Mouse (Mus musculus): ENCODE results near the gene Gsn. TPM values are rescaled to one million over a fixed set of nuclear protein-coding genes. Genes with fewer than 3 reads are reported as not detected.

The Gsn gene
- polyA plus RNA-seq, 1 experiment from 2014 or later, result 129 TPM

- Histone ChIP-seq H3K4me1 (replicated peaks; ENCODE audit: control insufficient read depth, insufficient read depth, low read length) (peaks cover 6% of the 10 kb centered on the region; the same call in 1 of the 2 replicates), H3K27me3 (replicated peaks; ENCODE audit: control insufficient read depth, insufficient read depth, low read length) (no peaks in the 10 kb centered on the region), H3K9ac (ENCODE audit: low read depth, low read length) (no peak overlapping the region), H3K9me3 (ENCODE audit: control insufficient read depth) (no peaks in the 10 kb centered on the region), H3K4me3 (ENCODE audit: low read depth, low read length) (no peak overlapping the region), H3K36me3 (ENCODE audit: control insufficient read depth, insufficient read depth) (no peaks in the 10 kb centered on the region), H3K27ac (ENCODE audit: low read depth, low read length) (peak overlapping the region; percentile 71), H3K4me2 (replicated peaks; ENCODE audit: low read depth) (peak overlapping the region; percentile 10; the same call in 1 of the 2 replicates)
- TF ChIP-seq CTCF (IDR thresholded peaks at IDR 0.05; ENCODE audit: low read depth), result no peak
- ATAC-seq, result no peak
- WGBS, result 15% methylated on average over 1 of the region's 1 CpGs
Observed at GRCm38 (mm10) chr2:35338036-35338435, 81.9 kb downstream of the Gsn start.

- Histone ChIP-seq H3K4me2 (replicated peaks; ENCODE audit: low read depth) (no peak overlapping the region; the same call in 1 of the 2 replicates), H3K4me3 (ENCODE audit: low read depth, low read length) (no peak overlapping the region), H3K9me3 (ENCODE audit: control insufficient read depth) (no peaks in the 10 kb centered on the region), H3K27ac (ENCODE audit: low read depth, low read length) (peak overlapping the region; percentile 71), H3K27me3 (replicated peaks; ENCODE audit: control insufficient read depth, insufficient read depth, low read length) (no peaks in the 10 kb centered on the region), H3K36me3 (ENCODE audit: control insufficient read depth, insufficient read depth) (no peaks in the 10 kb centered on the region), H3K9ac (ENCODE audit: low read depth, low read length) (no peak overlapping the region), H3K4me1 (replicated peaks; ENCODE audit: control insufficient read depth, insufficient read depth, low read length) (peaks cover 5% of the 10 kb centered on the region; the same call in 1 of the 2 replicates)
- 27% methylated on average over 6 of the region's 6 CpGs for WGBS
- no peak for TF ChIP-seq CTCF (IDR thresholded peaks at IDR 0.05; ENCODE audit: low read depth)
- no peak for ATAC-seq
Observed at GRCm38 (mm10) chr2:35338707-35339106, 82.5 kb downstream of the Gsn start.

- H3K4me3 ChIP-seq (ENCODE audit: low read depth, low read length), result no peak overlapping the region
- no peak for TF ChIP-seq CTCF (IDR thresholded peaks at IDR 0.05; ENCODE audit: low read depth)
- no peak overlapping the region for H3K9ac ChIP-seq (ENCODE audit: low read depth, low read length)
- H3K27me3 ChIP-seq (replicated peaks; ENCODE audit: control insufficient read depth, insufficient read depth, low read length), result no peaks in the 10 kb centered on the region
- H3K4me1 ChIP-seq (replicated peaks; ENCODE audit: control insufficient read depth, insufficient read depth, low read length), result peaks cover 5% of the 10 kb centered on the region; the same call in 1 of the 2 replicates
- no peaks in the 10 kb centered on the region for H3K36me3 ChIP-seq (ENCODE audit: control insufficient read depth, insufficient read depth)
- H3K9me3 ChIP-seq (ENCODE audit: control insufficient read depth), result no peaks in the 10 kb centered on the region
- WGBS, result 50% methylated on average over 3 of the region's 3 CpGs
- ATAC-seq, result peak; percentile 73
- H3K27ac ChIP-seq (ENCODE audit: low read depth, low read length), result no peak overlapping the region
- H3K4me2 ChIP-seq (replicated peaks; ENCODE audit: low read depth), result no peak overlapping the region
Observed at GRCm38 (mm10) chr2:35342605-35343004, 86.4 kb downstream of the Gsn start.

GRCm38 (mm10) chr2:35345984-35346383 lies 89.8 kb downstream of the Gsn start:
- no peak for ATAC-seq
- H3K27ac ChIP-seq (ENCODE audit: low read depth, low read length), result no peak overlapping the region
- H3K9me3 ChIP-seq (ENCODE audit: control insufficient read depth), result no peaks in the 10 kb centered on the region
- H3K9ac ChIP-seq (ENCODE audit: low read depth, low read length), result no peak overlapping the region
- 44% methylated on average over 2 of the region's 2 CpGs for WGBS
- H3K36me3 ChIP-seq (ENCODE audit: control insufficient read depth, insufficient read depth), result no peaks in the 10 kb centered on the region
- no peaks in the 10 kb centered on the region for H3K4me1 ChIP-seq (replicated peaks; ENCODE audit: control insufficient read depth, insufficient read depth, low read length)
- no peak overlapping the region for H3K4me2 ChIP-seq (replicated peaks; ENCODE audit: low read depth)
- H3K4me3 ChIP-seq (ENCODE audit: low read depth, low read length), result no peak overlapping the region
- H3K27me3 ChIP-seq (replicated peaks; ENCODE audit: control insufficient read depth, insufficient read depth, low read length), result no peaks in the 10 kb centered on the region
- no peak for TF ChIP-seq CTCF (IDR thresholded peaks at IDR 0.05; ENCODE audit: low read depth)

GRCm38 (mm10) chr2:35349184-35349583 lies 93.0 kb downstream of the Gsn start:
- H3K4me1 ChIP-seq (replicated peaks; ENCODE audit: control insufficient read depth, insufficient read depth, low read length), result no peaks in the 10 kb centered on the region
- no peaks in the 10 kb centered on the region for H3K9me3 ChIP-seq (ENCODE audit: control insufficient read depth)
- no peak overlapping the region for H3K4me2 ChIP-seq (replicated peaks; ENCODE audit: low read depth)
- no peaks in the 10 kb centered on the region for H3K27me3 ChIP-seq (replicated peaks; ENCODE audit: control insufficient read depth, insufficient read depth, low read length)
- H3K4me3 ChIP-seq (ENCODE audit: low read depth, low read length), result no peak overlapping the region
- ATAC-seq, result 0 out of 2 replicates have a peak, but pooled peaks have one; percentile 22
- H3K27ac ChIP-seq (ENCODE audit: low read depth, low read length), result no peak overlapping the region
- no peaks in the 10 kb centered on the region for H3K36me3 ChIP-seq (ENCODE audit: control insufficient read depth, insufficient read depth)
- TF ChIP-seq CTCF (IDR thresholded peaks at IDR 0.05; ENCODE audit: low read depth), result peak; percentile 87
- WGBS, result 42% methylated on average over 5 of the region's 5 CpGs
- H3K9ac ChIP-seq (ENCODE audit: low read depth, low read length), result no peak overlapping the region

Other genes with a start within 250 kb of the Gsn start
- 0.14 and 0.20 TPM in 2 replicates for gene Hc, start 194.9 kb upstream of the Gsn start, polyA plus RNA-seq (2015; fragmentation: Nextera tagmentation; extraction: Ambion mirVana)
- gene AI182371, start 154.8 kb upstream of the Gsn start, polyA plus RNA-seq (2015; fragmentation: Nextera tagmentation; extraction: Ambion mirVana), result 0.20 and 0.31 TPM in 2 replicates
- gene Cntrl, start 146.9 kb upstream of the Gsn start, polyA plus RNA-seq (2015; fragmentation: Nextera tagmentation; extraction: Ambion mirVana), result 9.8 and 11.3 TPM in 2 replicates
- 364 and 399 TPM in 2 replicates for gene Rab14, start 55.3 kb upstream of the Gsn start, polyA plus RNA-seq (2015; fragmentation: Nextera tagmentation; extraction: Ambion mirVana)
- gene Stom, start 80.6 kb downstream of the Gsn start, polyA plus RNA-seq (2015; fragmentation: Nextera tagmentation; extraction: Ambion mirVana), result 39.9 and 45.6 TPM in 2 replicates
- not detected in 2 replicates for gene 4930568D16Rik, start 111.3 kb downstream of the Gsn start, polyA plus RNA-seq (2015; fragmentation: Nextera tagmentation; extraction: Ambion mirVana)
- gene 4930402F06Rik, start 140.8 kb downstream of the Gsn start, polyA plus RNA-seq (2015; fragmentation: Nextera tagmentation; extraction: Ambion mirVana), result not detected in 2 replicates
- 6.4 and 7.0 TPM in 2 replicates for gene Ggta1, start 206.9 kb downstream of the Gsn start, polyA plus RNA-seq (2015; fragmentation: Nextera tagmentation; extraction: Ambion mirVana)